Mouse (Mus musculus) left cerebral cortex, adult 9 months (tissue): ENCODE results near the gene 4930519G04Rik.
"Not testable (repeated sequence)": the region's sequence is repeated elsewhere in the genome, so short reads cannot be mapped to it uniquely, and the experiment has no call there.

Source experiments
- DNase-seq, 2 experiments: peaks; one replicate each; pipeline ENCODE4 v3.0.0; 2022; ENCODE audit warnings: low spot score in 2 of 2

4930519G04Rik gene

GRCm38 (mm10) chr5:114842155-114842554 lies 11.3 kb upstream of the 4930519G04Rik start:
- DNase-seq = not testable (repeated sequence)

- DNase-seq = no peak
Measured at GRCm38 (mm10) chr5:114842674-114843073, 10.8 kb upstream of the 4930519G04Rik start.

- DNase-seq = not testable (repeated sequence)
Measured at GRCm38 (mm10) chr5:114844371-114844770, 9.1 kb upstream of the 4930519G04Rik start.

- DNase-seq = no peak
Measured at GRCm38 (mm10) chr5:114851565-114852236, 1.8 kb upstream of the 4930519G04Rik start.

GRCm38 (mm10) chr5:114858582-114858981 lies 5.1 kb downstream of the 4930519G04Rik start, which contains the start of gene Gm9936:
Gene Gm9936, minus strand, starts transcription at chr5:114858682.
- no peak for DNase-seq

GRCm38 (mm10) chr5:114859253-114859652 lies 5.8 kb downstream of the 4930519G04Rik start:
- peak; percentile 11 to 80 for DNase-seq

- no peak for DNase-seq
Measured at GRCm38 (mm10) chr5:114861730-114862129, 8.3 kb downstream of the 4930519G04Rik start.

GRCm38 (mm10) chr5:114864813-114865212 lies 11.3 kb downstream of the 4930519G04Rik start:
- DNase-seq = no peak

GRCm38 (mm10) chr5:114865279-114865678 lies 11.8 kb downstream of the 4930519G04Rik start:
- no peak for DNase-seq

- no peak for DNase-seq
Measured at GRCm38 (mm10) chr5:114875858-114876257, 22.4 kb downstream of the 4930519G04Rik start.

GRCm38 (mm10) chr5:114876331-114876730 lies 22.9 kb downstream of the 4930519G04Rik start:
- DNase-seq = no peak

GRCm38 (mm10) chr5:114877487-114877886 lies 24.0 kb downstream of the 4930519G04Rik start:
- no peak for DNase-seq

GRCm38 (mm10) chr5:114879399-114879798 lies 25.9 kb downstream of the 4930519G04Rik start:
- no peak for DNase-seq

- DNase-seq = not testable (repeated sequence)
Measured at GRCm38 (mm10) chr5:114882319-114882718, 28.9 kb downstream of the 4930519G04Rik start.

- DNase-seq = no peak
Measured at GRCm38 (mm10) chr5:114883022-114883421, 29.6 kb downstream of the 4930519G04Rik start.

GRCm38 (mm10) chr5:114886801-114887200 lies 33.3 kb downstream of the 4930519G04Rik start:
- DNase-seq = no peak

GRCm38 (mm10) chr5:114888995-114889394 lies 35.5 kb downstream of the 4930519G04Rik start:
- DNase-seq = no peak

- no peak for DNase-seq
Measured at GRCm38 (mm10) chr5:114895542-114895941, 42.1 kb downstream of the 4930519G04Rik start.

- DNase-seq = no peak
Measured at GRCm38 (mm10) chr5:114896688-114897373, 43.4 kb downstream of the 4930519G04Rik start, which contains the start of gene Oasl2. Gene Oasl2, plus strand, starts transcription at chr5:114896936.

GRCm38 (mm10) chr5:114897374-114897793 lies 43.9 kb downstream of the 4930519G04Rik start:
- no peak for DNase-seq

- no peak for DNase-seq
Measured at GRCm38 (mm10) chr5:114898857-114899256, 45.4 kb downstream of the 4930519G04Rik start.

GRCm38 (mm10) chr5:114902413-114902812 lies 48.9 kb downstream of the 4930519G04Rik start:
- peak in 1 of 2 experiments; percentile 31 for DNase-seq
